Mouse (Mus musculus): ENCODE results near the gene Serinc3.
A peak's percentile ranks its signal among the peaks of the same experiment; 100 is the strongest.
"Not testable (repeated sequence)": the region's sequence is repeated elsewhere in the genome, so short reads cannot be mapped to it uniquely, and the experiment has no call there.

Serinc3 gene

DNA sequence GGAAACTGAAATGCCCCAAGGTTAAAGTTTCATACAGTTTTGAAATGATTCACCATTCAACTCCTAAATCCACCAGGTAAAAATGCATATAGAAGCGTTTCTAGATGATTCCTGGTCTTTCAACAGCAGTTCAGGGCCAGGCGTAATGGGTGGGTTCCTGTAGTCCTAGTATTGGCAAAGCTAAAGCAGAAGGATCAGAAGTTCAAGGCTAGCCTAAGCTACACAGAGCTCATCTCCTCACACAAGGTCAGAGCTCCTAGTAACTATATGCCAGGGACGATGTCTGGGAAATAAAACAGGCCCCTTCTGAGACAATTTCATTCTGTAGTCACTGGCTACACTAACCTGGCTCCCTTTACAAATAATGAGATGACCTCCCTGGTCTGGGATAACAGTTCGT lies 13.7 kb downstream of the Serinc3 start:
- DNase-seq (ENCODE audit: low read depth, low spot score): no peak

DNA sequence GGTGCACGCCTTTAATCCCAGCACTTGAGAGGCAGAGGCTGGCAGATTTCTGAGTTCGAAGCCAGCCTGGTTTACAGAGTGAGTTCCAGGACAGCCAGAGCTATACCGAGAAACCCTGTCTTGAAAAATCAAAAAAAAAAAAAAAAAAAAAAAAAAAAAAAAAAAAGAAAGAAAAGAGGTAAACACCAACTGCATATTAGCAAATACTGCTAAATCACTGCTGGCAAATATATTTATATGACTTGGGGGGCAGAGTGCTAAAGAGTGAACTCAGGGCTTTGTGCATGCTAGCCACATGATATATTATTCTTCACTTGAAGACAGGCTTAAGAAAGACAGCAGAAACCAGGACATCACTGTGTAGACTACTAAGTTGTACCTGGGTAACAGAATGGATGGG lies 23.5 kb downstream of the Serinc3 start:
- not testable (repeated sequence) for DNase-seq (ENCODE audit: low read depth, low spot score)

DNA sequence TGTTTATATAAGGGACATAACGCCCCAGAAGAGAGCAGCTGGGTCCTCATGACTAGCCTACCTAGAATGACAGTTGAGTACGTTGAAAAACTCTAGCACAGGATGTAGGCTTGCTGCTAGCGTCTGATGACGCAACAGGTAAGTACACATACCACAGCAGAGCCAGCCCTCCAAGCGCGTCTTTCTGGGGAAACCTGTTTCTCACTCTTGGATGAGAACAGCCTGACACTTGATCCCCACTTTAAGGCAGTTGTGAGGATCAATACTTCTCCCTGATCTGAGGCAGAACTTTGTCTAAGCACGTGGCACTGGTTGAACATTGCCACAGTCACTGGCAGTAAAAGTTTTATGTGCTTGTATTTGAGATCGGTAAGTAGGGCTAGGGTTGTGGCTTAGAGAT lies 24.5 kb downstream of the Serinc3 start:
- no peak for DNase-seq (ENCODE audit: low read depth, low spot score)

DNA sequence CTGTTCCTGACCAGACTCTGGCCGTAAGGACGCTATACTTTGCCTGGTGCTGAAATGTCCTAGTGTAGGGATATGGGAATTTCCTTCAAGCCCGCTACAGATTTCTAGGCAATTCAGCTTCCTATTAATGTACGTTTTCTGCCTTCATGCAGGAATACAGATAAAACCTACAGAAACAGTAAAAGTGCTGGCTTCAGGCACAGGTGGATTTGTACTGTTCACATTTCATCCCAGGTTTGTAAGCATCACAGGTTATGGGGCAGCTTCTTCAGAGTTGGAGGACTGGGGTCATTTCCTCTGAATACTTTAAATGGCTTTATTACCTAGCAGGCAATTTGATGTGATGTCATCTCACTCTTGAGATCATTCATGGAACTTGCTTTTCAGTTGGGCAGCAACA lies 27.1 kb downstream of the Serinc3 start:
- no peak for DNase-seq (ENCODE audit: low read depth, low spot score)

DNA sequence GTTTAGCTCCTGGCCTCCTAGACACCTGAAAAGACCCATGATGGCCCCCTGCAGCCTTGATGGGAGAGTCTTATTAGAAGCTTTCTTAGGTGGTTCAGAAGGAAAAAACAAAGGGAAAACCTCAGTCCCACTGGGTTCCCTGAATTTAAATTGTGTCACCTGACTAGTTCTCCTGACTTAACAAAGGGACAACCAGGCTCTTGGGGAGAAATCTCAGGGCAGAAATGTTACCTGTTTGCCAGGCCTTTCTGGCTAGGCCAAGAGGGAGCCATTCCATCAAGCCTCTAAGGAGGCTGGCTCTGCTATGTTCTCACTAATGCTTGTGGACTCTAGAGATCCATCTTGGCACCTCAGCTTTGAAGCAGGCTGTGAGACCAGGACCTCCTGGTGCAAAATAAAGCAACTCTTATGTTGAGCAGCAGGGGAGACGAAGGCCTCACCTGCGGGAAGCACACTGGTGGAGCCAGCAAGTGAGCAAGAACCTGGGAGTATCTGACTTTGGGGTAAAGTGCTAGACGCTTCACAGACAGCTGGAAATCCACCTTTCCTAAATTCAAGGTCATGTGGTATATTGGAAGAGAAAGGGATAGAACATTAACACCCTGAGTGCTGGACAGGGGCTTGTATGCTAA lies 27.6 kb downstream of the Serinc3 start:
- DNase-seq (ENCODE audit: low read depth, low spot score): no peak

DNA sequence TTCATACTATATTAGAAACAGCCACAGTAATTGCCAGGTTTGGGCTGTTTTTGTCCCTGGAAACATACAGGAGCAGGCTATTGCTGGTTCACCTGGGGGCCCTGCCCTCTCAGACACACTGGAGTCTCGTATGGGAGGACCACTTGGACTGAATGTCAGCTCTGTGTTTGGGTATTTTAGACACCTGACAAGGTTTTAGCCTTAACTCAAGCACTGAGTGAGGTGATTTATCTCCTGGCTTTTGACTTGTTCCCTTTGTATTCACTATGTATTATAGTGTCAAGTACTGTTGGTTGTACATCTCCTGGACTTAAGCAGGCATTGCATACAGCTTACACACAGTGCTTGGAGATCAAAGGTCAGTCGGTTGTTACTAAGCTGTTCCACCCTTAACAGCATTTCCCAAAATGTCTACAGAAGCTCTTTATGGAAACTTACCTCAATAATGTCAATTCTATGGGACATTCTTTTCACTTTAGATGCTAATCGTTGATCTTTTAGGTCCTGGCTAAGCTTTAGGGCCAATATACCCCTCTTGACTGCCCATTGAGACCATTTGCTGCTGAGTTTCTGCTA lies 28.2 kb downstream of the Serinc3 start:
- DNase-seq (ENCODE audit: low read depth, low spot score): no peak

DNA sequence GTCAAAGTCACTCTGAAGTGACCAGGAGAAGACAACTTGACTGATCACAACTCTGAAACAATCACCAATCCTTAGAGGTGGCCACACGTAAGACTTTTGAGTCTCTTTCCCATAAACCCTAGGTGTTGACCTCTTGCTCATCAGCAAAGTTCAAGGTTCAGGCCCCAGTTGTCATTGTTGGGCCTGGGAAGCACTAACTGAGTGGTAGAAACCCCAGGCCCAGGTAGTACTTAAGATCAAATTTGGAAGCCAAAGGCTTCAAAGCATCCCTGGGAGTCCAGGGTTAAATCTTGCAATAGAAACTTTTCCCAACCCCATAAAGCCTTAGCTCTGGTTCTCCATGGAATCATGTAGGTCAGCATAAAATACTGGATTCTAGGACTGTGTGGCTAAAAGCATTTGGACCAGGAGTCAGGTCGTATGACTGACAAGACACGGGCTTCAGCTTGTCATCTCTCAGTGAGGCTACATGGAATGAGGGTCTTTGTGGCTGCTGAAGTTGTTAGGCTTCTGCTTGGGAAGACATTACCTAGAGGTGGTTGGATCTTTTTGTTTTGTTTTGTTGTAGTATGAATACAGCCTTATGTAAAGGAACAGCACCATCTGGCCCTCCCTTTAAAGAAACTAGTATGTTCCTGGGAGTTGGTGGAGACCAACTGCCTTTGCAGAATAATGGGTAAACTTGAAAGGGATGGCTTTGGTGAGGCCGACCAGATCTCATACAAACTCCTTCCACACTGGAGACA lies 28.9 kb downstream of the Serinc3 start:
- DNase-seq (ENCODE audit: low read depth, low spot score): no peak

DNA sequence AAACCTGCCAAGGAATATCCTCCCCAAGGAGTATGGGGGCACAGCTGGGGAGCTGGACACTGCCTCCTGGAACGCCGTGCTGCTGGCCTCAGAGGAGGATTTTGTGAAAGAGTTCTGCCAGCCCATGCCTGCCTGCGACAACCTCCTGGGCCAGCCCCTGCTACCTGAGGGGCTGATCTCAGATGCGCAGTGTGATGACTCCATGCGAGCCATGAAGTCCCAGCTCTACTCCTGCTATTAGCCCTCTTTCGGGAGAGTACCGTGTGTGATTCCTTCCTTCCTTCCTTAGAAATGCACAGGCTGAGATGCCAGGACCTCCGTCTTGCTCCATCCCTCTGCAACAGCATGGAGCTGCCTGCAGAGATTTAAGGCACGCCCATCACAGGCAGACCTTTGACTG lies 29.5 kb downstream of the Serinc3 start:
- DNase-seq (ENCODE audit: low read depth, low spot score): no peak

DNA sequence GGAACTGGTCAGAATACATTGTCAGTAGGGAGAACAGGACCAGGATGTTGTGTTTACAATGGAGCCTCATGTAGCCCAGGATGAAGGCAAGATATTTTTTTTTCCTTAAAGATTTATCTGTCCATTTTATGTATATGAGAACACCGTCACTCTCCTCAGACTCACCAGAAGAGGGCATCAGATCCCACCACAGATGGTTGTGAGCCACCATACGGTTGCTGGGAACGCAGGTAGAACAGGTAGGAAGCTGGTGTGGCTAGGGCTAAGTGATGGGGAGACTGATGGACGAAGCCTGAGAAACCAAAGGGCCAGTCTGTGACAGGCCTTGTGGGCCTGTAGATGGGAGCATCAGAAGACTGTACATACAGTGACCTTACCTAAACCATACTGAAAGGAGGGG lies 30.9 kb downstream of the Serinc3 start:
- no peak for DNase-seq (ENCODE audit: low read depth, low spot score)

DNA sequence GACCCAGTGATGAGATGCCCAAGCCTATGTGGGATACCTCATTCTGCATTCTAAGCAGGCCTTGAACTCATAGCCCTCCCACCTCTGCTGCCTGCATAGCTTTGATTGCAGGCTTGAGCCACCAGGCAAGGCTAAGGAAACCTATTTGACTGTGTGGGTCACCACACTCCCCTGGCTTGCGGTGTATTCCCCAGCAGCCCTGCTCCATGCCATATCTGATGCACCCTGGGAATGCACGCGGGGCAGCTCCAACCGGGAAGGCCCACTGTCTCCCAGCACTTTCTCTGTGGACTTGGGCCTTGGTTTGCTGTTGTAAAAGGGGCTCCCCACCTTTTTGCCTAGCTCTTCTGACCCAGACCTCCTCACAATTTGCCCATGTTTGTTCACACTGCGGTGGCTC lies 31.7 kb downstream of the Serinc3 start:
- no peak for DNase-seq (ENCODE audit: low read depth, low spot score)

DNA sequence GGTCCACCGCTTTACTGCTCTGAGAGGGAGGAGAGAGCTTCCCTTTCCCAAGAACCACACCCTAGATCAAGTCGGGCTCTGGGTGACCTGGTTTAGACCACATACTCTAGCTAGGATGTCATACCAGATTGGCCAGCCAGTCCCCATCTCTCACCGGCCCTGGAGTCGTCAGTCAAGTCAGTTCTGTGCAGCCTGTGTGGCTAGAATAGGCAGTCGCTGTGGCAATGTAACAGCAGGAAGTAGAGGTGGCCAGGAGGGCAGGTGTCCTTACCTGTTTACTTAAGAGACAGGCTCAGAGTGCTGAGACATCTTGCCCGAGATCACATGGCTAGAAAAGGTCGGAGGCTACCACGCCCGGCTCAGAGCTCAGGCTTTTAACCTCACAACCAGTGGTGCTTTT lies 33.8 kb downstream of the Serinc3 start:
- no peak for DNase-seq (ENCODE audit: low read depth, low spot score)

DNA sequence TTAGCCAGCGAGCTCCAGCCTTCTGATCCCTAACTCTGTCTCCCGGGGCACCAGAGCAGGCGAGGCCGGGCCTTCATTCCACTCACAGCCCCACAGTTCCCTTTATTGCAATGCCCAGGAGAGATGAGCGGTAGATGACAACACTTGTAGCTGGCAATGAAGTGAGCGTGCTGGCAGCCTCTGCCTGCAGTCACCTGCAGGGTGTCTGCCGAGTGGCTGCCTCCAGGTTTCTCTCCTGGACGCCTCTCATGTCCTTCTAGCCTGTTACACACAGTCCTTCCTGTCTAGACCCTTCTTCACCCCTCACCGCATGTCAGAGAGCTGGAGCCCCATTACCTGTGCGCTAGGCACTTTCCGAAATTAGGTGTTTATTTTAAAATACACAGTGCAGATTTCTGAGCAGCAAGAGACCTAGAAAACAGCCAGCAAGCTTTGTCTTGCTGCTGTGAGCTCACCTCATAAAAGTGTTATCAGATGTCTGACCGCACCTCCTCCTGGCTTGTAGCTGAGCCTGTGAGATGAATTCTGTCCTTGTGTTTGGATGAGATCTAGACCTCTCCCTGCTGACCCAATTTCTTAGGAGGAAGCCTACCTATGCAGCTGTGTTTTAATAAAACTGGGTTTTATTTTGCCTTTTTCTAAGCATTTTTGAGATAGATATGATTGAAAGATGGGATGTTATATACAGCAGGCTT lies 35.5 kb downstream of the Serinc3 start:
- DNase-seq (ENCODE audit: low read depth, low spot score): no peak

DNA sequence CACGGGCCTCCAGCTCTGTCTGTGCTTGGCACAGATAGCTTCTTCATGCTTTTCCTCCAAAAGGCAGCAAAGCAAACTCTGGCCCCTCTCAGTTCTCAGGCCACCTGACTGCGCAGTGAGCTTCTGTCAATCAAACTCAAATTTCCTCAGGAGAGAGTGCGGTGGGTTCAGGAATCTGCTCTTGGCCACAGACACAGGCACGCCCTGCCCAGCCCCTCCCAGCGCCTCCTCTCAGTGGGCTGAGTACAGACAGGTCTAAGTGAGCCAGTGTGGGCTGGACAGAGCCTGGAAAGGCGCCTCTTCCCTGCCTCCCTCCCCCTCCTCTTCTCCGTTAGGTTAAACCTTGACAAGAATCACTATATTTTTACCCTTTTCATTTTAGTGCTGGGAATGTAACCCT lies 36.9 kb downstream of the Serinc3 start:
- no peak for DNase-seq (ENCODE audit: low read depth, low spot score)

DNA sequence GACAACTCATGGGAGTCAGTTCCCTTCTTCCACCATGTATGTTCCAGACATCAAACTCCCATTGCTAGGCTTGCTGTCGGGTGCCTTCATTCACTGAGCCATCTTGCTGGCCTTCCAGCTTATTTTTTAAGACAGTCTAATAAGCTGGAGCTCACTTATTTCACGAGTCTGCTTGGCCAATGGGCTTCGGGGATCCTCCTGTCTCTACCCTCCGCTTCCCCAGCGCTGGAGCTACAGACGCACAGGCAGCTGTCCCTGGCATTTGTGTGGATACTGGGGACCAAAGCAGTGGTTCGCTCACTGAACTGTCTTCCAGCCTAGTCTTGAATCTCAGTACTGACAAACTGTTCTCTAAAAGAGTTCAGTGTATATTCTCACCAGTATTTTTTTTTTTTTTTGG lies 38.8 kb downstream of the Serinc3 start:
- no peak for DNase-seq (ENCODE audit: low read depth, low spot score)

DNA sequence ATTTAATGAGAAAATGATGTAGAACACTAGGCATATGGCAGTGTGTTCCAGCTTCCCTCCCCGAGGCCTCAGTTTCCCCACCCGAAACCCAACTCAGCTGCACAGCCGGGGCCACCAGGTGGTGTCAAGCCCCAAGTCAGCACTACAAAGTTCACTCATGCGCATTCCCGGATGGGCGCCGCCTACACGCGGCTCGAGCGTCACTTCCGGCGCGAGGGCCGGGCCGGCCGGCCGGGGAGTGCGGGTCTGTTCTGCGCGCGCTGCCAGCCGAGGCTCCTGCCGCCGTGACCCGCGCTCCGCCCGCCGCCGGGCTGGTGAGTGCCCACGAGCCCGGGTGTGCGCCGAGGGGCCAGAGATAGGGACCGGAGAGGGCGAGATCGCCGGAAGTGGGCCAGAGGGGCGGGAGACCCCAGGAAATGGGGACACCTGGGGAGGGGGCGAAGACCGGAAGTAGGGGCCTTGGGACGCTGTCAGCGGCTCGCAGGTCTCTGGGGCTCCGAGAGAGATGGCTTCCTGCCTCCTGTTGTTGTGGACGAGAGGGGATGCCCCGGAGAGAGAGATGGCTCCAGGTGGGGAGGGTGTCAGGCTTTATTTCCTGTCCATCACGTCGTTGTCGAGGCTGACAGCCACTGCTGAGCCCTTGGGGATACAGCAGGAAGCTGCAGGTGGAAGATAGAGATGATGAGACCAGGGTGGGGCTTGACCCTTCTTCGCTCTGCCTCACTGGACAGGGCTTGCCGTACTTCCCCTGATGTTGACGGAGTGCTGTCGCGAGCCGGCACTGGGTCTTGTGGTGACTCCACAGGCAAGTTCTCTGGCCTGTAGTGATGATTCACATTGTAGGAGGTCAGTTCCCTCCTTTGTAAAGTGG lies 42.6 kb downstream of the Serinc3 start, which contains the start of gene Ttpal:
TSS of gene Ttpal (plus strand) at position 214 of the 871 bp plus-strand sequence.
- peak; percentile 80 for DNase-seq (ENCODE audit: low read depth, low spot score)

DNA sequence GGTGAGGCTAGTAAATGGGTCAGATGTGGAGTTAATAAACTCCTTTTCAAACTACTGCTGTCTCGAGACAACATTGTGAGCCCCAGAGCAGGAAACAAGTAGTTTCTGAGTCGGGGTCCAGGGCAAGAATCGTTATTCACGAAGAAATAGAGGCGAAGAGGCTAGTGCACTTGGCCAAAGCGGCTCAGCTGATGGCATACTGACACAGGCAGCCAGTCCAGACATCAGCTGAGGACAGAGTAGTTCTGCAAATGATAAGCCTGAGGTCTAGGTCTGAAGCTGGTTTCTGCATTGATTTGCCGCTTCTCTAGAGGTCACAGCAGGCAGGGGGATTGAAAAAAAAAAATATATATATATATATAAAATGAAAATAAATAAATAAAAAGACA lies 43.2 kb downstream of the Serinc3 start:
- no peak for DNase-seq (ENCODE audit: low read depth, low spot score)

DNA sequence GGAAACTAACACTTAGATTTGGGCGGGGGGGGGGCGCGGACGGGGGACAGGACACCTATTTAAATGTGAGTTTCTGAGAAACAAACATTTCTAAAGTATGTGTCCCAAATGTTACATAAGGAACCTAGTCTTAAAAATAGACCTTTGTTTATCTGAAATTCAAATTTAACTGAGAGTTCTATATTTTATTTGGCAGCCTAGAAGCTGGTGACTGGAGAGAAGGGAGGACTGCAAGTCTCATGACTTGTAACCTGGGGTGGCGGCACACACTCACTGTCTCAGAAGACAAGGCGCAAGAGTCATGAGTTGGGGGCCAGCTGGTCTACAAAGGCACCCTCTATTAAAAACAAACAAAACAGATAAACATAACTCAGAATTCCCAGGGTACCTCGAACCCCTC lies 43.9 kb downstream of the Serinc3 start:
- no peak for DNase-seq (ENCODE audit: low read depth, low spot score)

DNA sequence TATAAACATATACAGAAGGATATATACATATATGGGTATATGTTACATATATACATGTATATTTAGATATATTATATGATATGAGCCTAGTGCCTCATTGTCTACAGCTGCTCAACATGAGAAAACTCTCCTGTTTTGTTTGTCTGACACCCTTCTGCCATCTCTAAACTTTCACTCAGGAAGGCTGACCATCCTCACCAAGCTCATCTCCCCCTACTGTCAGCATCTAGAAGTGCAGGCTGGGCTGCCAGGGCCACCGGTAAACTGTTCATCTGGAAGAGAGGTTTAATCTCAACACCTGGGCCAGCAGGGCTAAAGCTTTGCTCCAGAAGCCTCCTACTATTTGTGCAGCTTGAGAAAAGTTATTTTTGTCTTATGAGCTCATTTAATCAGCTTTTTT lies 45.7 kb downstream of the Serinc3 start:
- DNase-seq (ENCODE audit: low read depth, low spot score): peak; percentile 43

DNA sequence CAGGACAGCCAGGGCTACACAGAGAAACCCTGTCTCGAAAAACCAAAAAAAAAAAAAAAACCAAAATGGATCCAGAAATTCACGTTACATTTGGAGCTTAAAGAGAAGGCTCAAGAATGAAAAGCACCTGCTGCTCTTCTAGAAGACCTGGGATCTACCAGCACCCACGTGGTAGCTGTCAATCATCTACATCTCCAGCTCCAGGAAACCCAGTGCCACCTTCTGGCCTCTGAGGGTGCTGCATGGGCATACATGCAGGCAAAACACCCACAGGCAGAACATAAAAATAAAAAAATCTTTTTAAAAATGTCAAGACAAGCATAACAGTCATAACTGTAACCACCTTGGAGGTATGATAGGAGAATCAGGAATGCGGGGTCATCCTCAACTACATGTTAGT lies 47.3 kb downstream of the Serinc3 start:
- no peak for DNase-seq (ENCODE audit: low read depth, low spot score)

DNA sequence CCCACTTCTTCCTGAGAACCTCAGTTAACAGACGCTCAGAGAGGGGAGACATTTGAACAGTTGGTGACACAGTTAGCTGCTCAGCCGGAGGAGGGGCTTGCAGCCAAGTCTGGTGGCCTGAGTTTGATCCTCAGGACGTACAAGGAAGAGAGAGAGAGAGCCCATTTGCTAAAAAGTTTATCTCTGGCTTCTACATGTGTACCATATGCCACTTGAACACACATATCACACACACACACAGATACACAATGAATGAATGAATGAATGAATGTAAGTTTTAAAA lies 48.1 kb downstream of the Serinc3 start:
- no peak for DNase-seq (ENCODE audit: low read depth, low spot score)

DNA sequence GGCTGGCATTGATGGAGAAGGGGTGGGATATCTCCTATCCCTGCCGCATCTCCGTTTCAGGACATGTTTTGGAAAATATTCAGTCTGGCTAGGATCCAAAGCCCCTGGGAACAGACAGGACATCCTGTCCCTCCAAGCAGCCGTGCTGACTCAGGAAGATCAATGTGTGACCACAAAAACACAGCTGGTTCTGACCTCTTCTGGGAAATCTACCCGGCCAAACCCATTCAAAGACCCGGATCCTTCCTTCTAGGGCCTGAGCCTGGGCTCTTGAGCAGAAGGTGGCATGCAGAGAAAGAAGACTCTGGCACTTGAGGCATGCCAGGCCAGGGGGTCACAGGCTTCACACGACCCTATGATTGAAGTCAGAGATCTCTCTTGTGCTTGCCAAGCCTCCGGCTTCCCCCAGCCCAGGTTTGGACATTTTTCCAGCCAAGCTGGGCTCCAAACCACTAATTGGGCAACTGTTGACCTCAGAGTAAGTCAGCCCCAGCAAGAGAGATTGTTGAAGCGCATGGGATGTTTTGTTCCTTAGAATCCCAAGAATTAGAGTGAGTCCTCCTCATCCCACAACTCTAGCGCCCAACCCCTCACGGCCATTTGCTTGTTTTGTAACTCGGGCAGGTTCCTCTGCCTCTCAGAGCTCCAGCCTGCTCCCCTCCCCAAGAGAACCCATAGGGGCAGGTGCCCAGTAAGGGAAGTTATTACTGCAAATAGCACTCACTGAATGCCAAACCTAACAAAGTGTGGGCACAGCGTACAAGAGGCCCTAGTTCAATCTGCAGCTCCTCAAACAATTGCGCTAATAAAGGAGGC lies 48.7 kb downstream of the Serinc3 start:
- no peak for DNase-seq (ENCODE audit: low read depth, low spot score)

All from embryo, embryonic 11.5 days (tissue).